Mouse (Mus musculus): ENCODE measurements around the gene Kiz. TPM values are rescaled to one million over a fixed set of nuclear protein-coding genes. Genes with fewer than 3 reads are reported as not detected.

The Kiz gene
- polyA plus RNA-seq, 1 experiment from 2014 or later, result 29.8 TPM

DNA sequence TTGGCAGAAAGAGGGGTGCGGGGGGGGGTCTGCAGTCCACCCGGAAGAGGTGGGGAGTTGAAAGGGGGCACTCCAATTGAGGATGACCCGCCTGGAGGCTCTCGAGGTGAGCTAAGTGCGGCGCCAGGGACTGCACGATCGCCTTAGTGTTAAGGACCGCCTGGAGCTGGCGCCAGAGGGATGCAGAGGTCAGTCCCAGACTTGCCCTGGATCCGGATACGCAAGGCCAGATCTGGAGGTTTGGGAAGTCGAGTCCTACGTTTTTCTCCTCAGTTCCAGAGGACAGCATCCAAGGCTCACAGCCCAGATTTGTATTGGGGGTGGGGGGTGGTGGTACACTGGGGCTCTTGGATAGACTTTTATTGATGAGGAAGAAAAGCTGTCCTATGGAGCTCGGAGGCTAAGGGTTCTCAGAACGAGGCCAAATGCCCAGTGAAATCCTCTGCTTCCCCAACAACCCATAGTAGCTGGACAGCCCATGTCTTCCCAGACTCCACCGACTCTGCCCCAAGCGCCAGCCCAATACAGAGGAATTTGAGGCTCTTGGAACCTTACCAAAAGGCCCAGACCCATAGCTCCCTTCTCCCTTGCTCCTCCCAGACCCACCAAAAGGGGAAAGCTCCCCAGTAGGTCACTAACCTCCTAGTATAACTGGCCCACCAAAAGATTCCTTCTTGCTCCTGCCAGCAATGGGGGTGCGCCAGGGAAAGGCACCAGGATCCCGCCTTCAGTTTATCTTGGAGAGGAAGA, 20.2 kb upstream of the Kiz start:
- H3K4me2 ChIP-seq (replicated peaks), result peak overlapping the region; percentile 19
- no peak overlapping the region for H3K27ac ChIP-seq
- no peak overlapping the region for H3K9ac ChIP-seq
- peak overlapping the region; percentile 15; the same call in 1 of the 2 replicates for H3K4me3 ChIP-seq
- WGBS, result 2% methylated on average over 20 of the region's 20 CpGs
- H3K36me3 ChIP-seq, result no peaks in the 10 kb centered on the region
- no peaks in the 10 kb centered on the region for H3K9me3 ChIP-seq
- H3K4me1 ChIP-seq, result peaks cover 15% of the 10 kb centered on the region
- peak; percentile 25; the same call in 1 of the 2 replicates for ATAC-seq (ENCODE audit: insufficient number of reproducible peaks, insufficient read depth, low FRiP score, low TSS enrichment)
- H3K27me3 ChIP-seq, result peaks cover 87% of the 10 kb centered on the region

DNA sequence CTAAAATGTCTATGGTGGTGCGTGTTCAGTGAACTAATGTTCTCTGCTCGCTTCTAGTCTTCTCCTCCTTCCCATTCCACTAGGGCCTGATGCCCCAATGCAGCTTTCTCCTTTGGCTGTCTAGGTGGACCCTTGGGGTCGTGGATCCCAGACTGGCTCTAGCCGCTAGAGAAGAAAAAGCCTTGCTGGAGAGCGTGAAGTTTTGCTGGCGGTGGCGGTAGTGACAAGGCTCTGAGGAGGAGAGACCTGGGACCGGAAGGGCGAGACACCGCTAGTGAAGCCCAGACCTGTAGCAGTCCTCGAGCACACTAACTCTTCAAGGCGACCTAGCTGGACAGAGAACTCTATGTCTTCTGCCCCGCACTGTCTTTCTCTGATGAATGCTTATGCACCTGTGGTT, 19.4 kb upstream of the Kiz start:
- Histone ChIP-seq H3K4me2 (replicated peaks) (no peak overlapping the region), H3K36me3 (no peaks in the 10 kb centered on the region), H3K27me3 (peaks cover 88% of the 10 kb centered on the region), H3K4me1 (peaks cover 15% of the 10 kb centered on the region), H3K4me3 (no peak overlapping the region), H3K27ac (no peak overlapping the region), H3K9me3 (no peaks in the 10 kb centered on the region), H3K9ac (no peak overlapping the region)
- 0% methylated on average over 13 of the region's 13 CpGs for WGBS
- ATAC-seq (ENCODE audit: insufficient number of reproducible peaks, insufficient read depth, low FRiP score, low TSS enrichment), result no peak

DNA sequence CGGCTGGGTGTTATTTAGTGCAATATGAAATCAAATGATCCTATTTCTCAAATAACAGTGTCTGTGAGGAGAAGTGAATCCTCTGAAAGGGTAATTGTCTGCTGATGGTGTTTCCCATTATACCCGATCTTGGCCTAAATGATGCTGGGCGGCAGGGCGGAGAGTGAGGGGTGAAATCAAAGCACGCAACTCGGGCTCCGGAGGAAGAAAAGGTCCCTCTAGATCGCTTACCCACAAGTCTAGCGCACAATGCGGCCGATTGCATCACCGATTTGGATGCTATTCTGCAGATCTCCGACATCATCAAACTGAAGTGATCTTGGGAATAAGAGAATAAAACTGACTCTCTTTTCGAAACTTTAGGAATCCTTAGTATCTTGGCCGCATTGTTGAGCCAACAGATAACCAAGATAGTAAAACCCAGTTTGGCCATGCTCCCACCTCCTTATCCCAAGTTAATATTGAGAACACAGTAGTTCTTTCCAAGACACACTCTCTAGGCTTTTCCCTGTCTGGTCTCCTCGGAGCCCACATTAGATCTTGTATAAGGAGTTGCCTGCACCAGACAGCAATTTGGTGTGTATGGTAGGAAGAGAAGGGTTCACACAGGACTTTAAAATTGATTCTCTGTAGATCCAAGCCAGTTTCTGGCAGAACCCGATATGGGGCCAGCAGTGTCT, 18.7 kb upstream of the Kiz start:
- WGBS, result 2% methylated on average over 17 of the region's 17 CpGs
- H3K9ac ChIP-seq, result no peak overlapping the region
- no peak for ATAC-seq (ENCODE audit: insufficient number of reproducible peaks, insufficient read depth, low FRiP score, low TSS enrichment)
- no peaks in the 10 kb centered on the region for H3K9me3 ChIP-seq
- no peak overlapping the region for H3K4me2 ChIP-seq (replicated peaks)
- no peaks in the 10 kb centered on the region for H3K36me3 ChIP-seq
- H3K4me3 ChIP-seq, result no peak overlapping the region
- H3K27me3 ChIP-seq, result peaks cover 92% of the 10 kb centered on the region
- H3K4me1 ChIP-seq, result peaks cover 15% of the 10 kb centered on the region
- H3K27ac ChIP-seq, result no peak overlapping the region

DNA sequence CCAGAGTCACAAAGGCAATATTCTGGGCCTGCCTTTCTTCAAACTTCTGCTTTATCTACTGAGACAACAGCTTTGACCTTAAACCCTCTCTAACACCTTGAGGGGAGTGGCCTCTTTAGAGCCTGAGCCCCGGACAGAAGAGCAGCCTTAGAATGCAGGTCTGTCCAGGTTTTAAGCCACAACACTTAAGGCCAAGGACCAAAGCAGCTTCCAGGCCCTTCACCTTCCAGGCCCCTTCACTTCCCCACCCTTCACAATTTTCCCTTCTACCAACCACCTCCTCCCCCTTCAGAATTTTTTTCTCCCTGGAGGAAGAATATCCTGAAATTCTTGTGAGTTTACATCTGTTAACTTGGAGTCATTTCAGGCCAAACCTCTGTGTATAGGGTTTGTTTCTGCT, 18.0 kb upstream of the Kiz start:
- Histone ChIP-seq H3K36me3 (no peaks in the 10 kb centered on the region), H3K9ac (no peak overlapping the region), H3K4me1 (peaks cover 15% of the 10 kb centered on the region), H3K27ac (no peak overlapping the region), H3K4me3 (no peak overlapping the region), H3K4me2 (replicated peaks) (no peak overlapping the region), H3K9me3 (no peaks in the 10 kb centered on the region), H3K27me3 (peaks cover 92% of the 10 kb centered on the region)
- no peak for ATAC-seq (ENCODE audit: insufficient number of reproducible peaks, insufficient read depth, low FRiP score, low TSS enrichment)
- WGBS, result 0% methylated on average over 1 of the region's 1 CpGs

DNA sequence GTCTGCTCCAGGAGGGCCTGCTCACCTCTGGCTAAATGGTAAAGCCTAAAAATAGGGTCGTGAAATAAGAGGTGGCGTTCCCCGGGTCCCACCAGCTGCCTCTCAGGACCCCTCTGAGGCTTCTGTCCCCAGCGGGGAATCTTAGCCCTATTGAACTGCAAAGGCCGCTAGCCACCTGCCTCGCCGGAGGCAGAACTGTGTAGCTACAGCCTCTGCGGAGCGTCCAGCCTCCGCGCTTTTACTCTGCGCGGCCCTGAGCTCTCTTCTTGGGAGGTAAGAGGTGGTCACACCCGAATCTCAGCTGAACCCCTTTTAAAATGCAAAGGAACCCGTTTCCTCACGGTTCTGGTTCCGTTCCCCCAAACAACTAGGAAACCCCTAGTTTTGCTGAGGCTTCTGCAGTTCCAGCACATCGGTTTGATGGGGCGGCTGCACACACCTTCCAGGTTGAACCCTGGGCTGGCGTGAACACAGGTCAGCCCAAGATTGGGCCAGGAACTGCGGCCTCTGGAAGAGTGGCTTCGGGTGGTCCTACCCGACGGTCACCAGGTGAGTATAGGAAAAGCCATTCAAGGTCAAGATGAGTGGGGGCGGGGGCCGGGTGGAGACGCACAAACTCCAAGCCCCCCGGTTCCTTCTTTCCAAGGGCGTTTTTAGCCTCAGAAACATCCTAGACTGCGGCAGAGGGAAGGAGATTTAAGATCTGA, 16.9 kb upstream of the Kiz start:
- WGBS, result under 1% methylated on average over 30 of the region's 30 CpGs
- Histone ChIP-seq H3K9ac (no peak overlapping the region), H3K27me3 (peaks cover 88% of the 10 kb centered on the region), H3K9me3 (no peaks in the 10 kb centered on the region), H3K36me3 (no peaks in the 10 kb centered on the region), H3K4me2 (replicated peaks) (no peak overlapping the region), H3K4me3 (no peak overlapping the region), H3K4me1 (peaks cover 15% of the 10 kb centered on the region), H3K27ac (no peak overlapping the region)
- no peak for ATAC-seq (ENCODE audit: insufficient number of reproducible peaks, insufficient read depth, low FRiP score, low TSS enrichment)

DNA sequence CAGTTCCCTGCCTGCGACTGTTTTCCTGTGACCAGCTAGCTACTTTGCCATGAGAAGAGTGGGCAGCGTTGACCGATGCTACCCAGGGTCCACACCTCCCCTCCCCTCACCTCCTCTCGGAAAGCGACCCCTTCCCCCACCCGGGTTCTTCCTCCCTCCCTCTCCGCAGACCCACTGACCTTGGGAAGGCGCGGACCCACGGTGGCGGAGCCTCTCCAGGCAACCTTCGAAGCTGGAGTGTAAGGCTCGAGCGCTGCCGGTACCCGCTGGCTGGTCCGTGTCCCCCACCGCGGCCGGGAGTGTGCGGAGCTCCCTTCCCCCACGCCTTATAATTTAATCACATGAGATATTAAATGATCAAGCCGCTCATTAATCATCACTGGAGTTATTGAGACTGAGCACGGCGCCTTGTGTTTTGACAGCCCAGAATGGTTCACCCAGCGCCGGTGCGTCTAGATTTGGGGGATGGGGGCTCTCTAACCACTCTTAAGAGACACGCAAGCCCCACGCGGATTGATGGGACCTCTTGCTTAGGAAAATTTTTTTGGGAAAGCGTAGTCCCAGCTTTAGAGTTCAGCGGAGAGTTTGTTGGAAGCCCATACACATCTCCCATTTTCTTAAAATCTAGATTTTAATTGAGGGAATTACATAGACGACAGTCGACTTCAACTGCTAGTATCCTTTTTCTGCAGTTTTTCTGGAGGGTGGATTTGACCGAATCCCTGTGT, 16.2 kb upstream of the Kiz start:
- H3K9ac ChIP-seq, result no peak overlapping the region

DNA sequence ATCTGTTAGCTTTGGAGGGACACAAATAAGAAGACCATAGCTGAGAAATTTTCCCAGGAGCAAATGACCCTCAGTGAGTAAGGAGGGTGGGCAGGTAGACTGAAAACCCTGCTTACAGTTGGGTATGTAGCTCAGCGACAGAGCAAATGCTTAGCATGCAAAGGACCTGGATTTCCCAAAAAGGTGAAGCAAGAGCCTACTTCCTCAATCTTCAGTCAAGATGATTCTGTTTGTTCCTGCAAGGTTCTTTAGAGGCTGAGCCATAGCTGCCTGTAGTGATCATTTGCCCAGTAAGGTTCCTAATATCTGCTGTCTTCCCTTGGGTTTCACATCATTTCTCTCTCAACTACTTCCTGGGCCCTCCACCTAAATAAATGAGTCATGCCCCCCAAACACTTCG, 7.8 kb upstream of the Kiz start:
- 88% methylated on average over 2 of the region's 2 CpGs for WGBS
- no peaks in the 10 kb centered on the region for H3K36me3 ChIP-seq
- 0 out of 2 replicates have a peak, but pooled peaks cover under 1% of the 10 kb centered on the region for H3K27me3 ChIP-seq
- H3K4me3 ChIP-seq, result no peak overlapping the region
- H3K9me3 ChIP-seq, result no peaks in the 10 kb centered on the region
- no peak for ATAC-seq (ENCODE audit: insufficient number of reproducible peaks, insufficient read depth, low FRiP score, low TSS enrichment)
- H3K4me1 ChIP-seq, result no peaks in the 10 kb centered on the region
- H3K9ac ChIP-seq, result no peak overlapping the region
- H3K4me2 ChIP-seq (replicated peaks), result no peak overlapping the region
- H3K27ac ChIP-seq, result no peak overlapping the region

More for the DNA sequence above, 16.2 kb upstream of the Kiz start:
- Histone ChIP-seq H3K4me1 (peaks cover 11% of the 10 kb centered on the region), H3K27ac (no peak overlapping the region), H3K9me3 (no peaks in the 10 kb centered on the region), H3K36me3 (no peaks in the 10 kb centered on the region), H3K4me2 (replicated peaks) (peak overlapping the region; percentile 11; the same call in 1 of the 2 replicates), H3K27me3 (peaks cover 80% of the 10 kb centered on the region), H3K4me3 (no peak overlapping the region)
- ATAC-seq (ENCODE audit: insufficient number of reproducible peaks, insufficient read depth, low FRiP score, low TSS enrichment), result no peak
- WGBS, result 2% methylated on average over 36 of the region's 36 CpGs

DNA sequence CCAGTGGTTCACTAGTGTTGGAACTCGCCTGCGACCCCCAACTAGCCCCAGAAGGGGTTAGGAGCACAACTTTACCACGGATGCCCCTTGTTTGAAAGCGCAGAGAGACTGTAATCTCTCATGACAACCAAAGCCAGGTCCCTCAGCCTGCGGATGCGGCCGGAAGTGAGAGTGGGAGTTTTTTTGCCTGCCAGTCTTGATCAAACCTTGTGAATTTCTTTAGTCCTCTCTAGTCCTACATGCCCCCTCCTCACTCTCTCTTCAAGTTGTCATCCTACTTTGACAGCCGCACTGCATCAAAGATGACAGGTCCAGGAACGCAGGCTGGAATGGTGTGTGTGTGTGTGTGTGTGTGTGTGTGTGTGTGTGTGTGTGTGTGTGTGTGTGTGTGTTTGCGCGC, 456 bp downstream of the Kiz start:
- Histone ChIP-seq H3K27me3 (no peaks in the 10 kb centered on the region), H3K4me2 (replicated peaks) (peak overlapping the region; percentile 62), H3K9me3 (no peaks in the 10 kb centered on the region), H3K4me1 (no peaks in the 10 kb centered on the region), H3K36me3 (no peaks in the 10 kb centered on the region), H3K4me3 (peak overlapping the region; percentile 69), H3K9ac (peak overlapping the region; percentile 65), H3K27ac (peak overlapping the region; percentile 55)
- 3% methylated on average over 11 of the region's 11 CpGs for WGBS
- no peak for ATAC-seq (ENCODE audit: insufficient number of reproducible peaks, insufficient read depth, low FRiP score, low TSS enrichment)

DNA sequence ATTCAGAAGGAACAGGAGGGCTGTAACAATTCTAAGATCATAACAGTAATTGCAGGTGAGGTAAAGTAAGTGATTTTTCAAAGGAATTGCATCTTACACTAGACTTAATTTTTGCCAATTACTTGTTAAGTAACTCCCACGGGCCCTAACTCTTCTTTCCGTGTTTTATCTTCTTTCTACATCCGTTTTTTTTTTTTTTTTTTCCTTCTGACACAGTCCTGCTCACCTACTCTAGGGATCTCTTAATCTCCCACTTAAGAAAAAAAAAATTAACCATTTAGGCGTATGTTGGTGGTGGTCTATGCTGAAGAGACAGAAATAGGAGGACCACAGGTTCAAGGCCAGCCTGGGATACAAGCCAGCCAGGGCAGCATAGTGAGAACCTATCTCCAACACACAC, 1.2 kb downstream of the Kiz start:
- no peaks in the 10 kb centered on the region for H3K4me1 ChIP-seq
- H3K27me3 ChIP-seq, result no peaks in the 10 kb centered on the region
- H3K9ac ChIP-seq, result no peak overlapping the region
- WGBS, result 56% methylated on average over 4 of the region's 4 CpGs
- H3K9me3 ChIP-seq, result no peaks in the 10 kb centered on the region
- no peak overlapping the region for H3K4me3 ChIP-seq
- ATAC-seq (ENCODE audit: insufficient number of reproducible peaks, insufficient read depth, low FRiP score, low TSS enrichment), result no peak
- 0 out of 2 replicates have a peak, but pooled peaks cover 2% of the 10 kb centered on the region for H3K36me3 ChIP-seq
- no peak overlapping the region for H3K4me2 ChIP-seq (replicated peaks)
- H3K27ac ChIP-seq, result no peak overlapping the region

DNA sequence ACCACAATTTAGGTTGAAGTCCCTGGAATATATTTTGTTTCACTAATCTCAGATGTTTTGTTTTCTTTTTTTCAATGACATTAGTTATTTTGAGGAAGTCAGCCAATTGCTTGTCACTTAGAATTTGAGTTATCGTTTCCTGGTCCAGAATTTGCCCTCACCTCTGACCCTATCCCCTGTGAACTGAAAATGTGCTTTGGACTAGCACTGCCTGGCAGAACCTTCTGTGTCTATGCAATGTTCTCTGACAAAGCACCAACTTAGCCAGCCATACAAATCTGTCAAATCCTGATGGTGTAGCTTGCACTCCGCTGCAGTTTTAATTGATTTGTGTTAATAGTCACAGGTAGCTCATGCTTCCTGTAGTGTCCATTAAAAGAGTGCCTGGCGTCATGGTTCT, 10.1 kb downstream of the Kiz start:
- ATAC-seq (ENCODE audit: insufficient number of reproducible peaks, insufficient read depth, low FRiP score, low TSS enrichment), result no peak
- 71% methylated on average over 3 of the region's 3 CpGs for WGBS
- H3K4me2 ChIP-seq (replicated peaks), result no peak overlapping the region
- no peak overlapping the region for H3K27ac ChIP-seq
- no peaks in the 10 kb centered on the region for H3K27me3 ChIP-seq
- no peak overlapping the region for H3K9ac ChIP-seq
- no peaks in the 10 kb centered on the region for H3K4me1 ChIP-seq
- no peaks in the 10 kb centered on the region for H3K9me3 ChIP-seq
- H3K4me3 ChIP-seq, result no peak overlapping the region
- H3K36me3 ChIP-seq, result 0 out of 2 replicates have a peak, but pooled peaks cover 2% of the 10 kb centered on the region

All from embryonic facial prominence, embryonic 12.5 days (tissue).